In the genomic region with DNA sequence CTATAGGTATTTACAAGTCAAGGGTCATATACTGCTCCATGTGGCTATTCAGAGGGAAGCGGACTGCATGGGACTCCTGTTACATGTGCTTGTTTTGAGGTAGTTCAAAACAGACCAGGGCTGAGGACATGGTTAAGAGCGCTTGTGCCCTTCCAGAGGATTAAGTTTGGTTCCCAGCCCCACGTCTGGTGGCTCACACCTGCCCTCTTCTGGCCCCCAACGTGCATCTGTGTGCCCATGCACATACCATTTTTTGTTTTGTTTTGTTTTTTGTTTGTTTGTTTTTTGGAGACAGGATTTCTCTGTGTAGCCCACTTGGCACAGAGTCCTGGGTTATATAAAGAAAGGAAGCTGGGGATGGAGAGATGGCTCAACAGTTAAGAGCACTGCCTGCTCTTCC, we compare ENCODE assay signal across 24 mouse cellular contexts. TPM values are rescaled to one million over a fixed set of nuclear protein-coding genes. Genes with fewer than 3 reads are reported as not detected.
DNase-seq lines count a peak whose midpoint lies in the region; ATAC-seq and TF ChIP-seq lines count a peak whose summit lies in the region.
"Had no signal": no experiment of that assay in that cellular context is flagged by ENCODE, and none has a peak within 500 bp of the region (broad histone marks: within the 10 kb centered on the region; RNA-seq: fewer than 3 reads in every experiment).

No protein-coding gene starts in this region.

- H3K9ac ChIP-seq in liver, postnatal 0 days (replicated peaks) = no peak overlapping the region
- no peak overlapping the region for H3K9ac ChIP-seq in liver, embryonic 12.5 days
- H3K9ac ChIP-seq in MEL (ENCODE audit: control insufficient read depth, low read depth, low read length, poor library complexity, severe bottlenecking) = no peak overlapping the region
- H3K9ac ChIP-seq: embryonic facial prominence, embryonic 12.5 days; forebrain, embryonic 12.5 days; hindbrain, embryonic 12.5 days; limb, embryonic 15.5 days; midbrain, embryonic 15.5 days; neural tube, embryonic 12.5 days had no signal

- no peak overlapping the region for H3K4me2 ChIP-seq in liver, postnatal 0 days (ENCODE audit: low read depth, low read length)
- H3K4me2 ChIP-seq in liver, embryonic 12.5 days = no peak overlapping the region
- H3K4me2 ChIP-seq: embryonic facial prominence, embryonic 12.5 days; forebrain, embryonic 12.5 days; hindbrain, embryonic 12.5 days; limb, embryonic 15.5 days; midbrain, embryonic 15.5 days; neural tube, embryonic 12.5 days had no signal

- ATAC-seq in liver, postnatal 0 days = no peak
- ATAC-seq in liver, embryonic 12.5 days = no peak
- ATAC-seq: inflammation-experienced regulatory T-cells, adult 6 months; midbrain, embryonic 15.5 days had no signal

- no peak overlapping the region for H3K4me3 ChIP-seq in liver, postnatal 0 days (ENCODE audit: low read depth, low read length)
- no peak overlapping the region for H3K4me3 ChIP-seq in liver, embryonic 12.5 days
- H3K4me3 ChIP-seq in MEL (ENCODE audit: control insufficient read depth in 1 of 2, insufficient read depth in 1 of 2, low read depth in 2 of 2, low read length in 2 of 2) = no peak overlapping the region
- H3K4me3 ChIP-seq in midbrain, embryonic 10.5 days = no peak overlapping the region
- H3K4me3 ChIP-seq: embryonic facial prominence, embryonic 12.5 days; forebrain, embryonic 12.5 days; hindbrain, embryonic 12.5 days; limb, embryonic 15.5 days; midbrain, embryonic 15.5 days; neural tube, embryonic 12.5 days had no signal

- TF ChIP-seq CTCF in liver, postnatal 0 days (IDR thresholded peaks at IDR 0.05; ENCODE audit: low read depth) = peak; percentile 35; the same call in 1 of the 2 replicates
- TF ChIP-seq CTCF in MEL (IDR thresholded peaks at IDR 0.05 in 2 of 3, conservative IDR thresholded peaks at IDR 0.05 in 1 of 3; ENCODE audit: control insufficient read depth in 1 of 3, insufficient read depth in 1 of 3, low read depth in 2 of 3, low read length in 3 of 3, poor library complexity in 1 of 3, severe bottlenecking in 1 of 3) = peak in 2 of 3 experiments; percentile 17 to 32; a peak in 2 of 6 replicates

- no peak overlapping the region for H3K27ac ChIP-seq in liver, postnatal 0 days (ENCODE audit: low read depth)
- H3K27ac ChIP-seq in liver, embryonic 12.5 days = no peak overlapping the region
- H3K27ac ChIP-seq in MEL (ENCODE audit: control insufficient read depth, low read depth, low read length) = no peak overlapping the region
- no peak overlapping the region for H3K27ac ChIP-seq in midbrain, embryonic 10.5 days (replicated peaks)
- H3K27ac ChIP-seq: embryonic facial prominence, embryonic 12.5 days; forebrain, embryonic 12.5 days; hindbrain, embryonic 12.5 days; limb, embryonic 15.5 days; midbrain, embryonic 15.5 days; neural tube, embryonic 12.5 days had no signal

- H3K27me3 ChIP-seq in liver, postnatal 0 days (ENCODE audit: insufficient read depth, low read length) = no peaks in the 10 kb centered on the region
- no peaks in the 10 kb centered on the region for H3K27me3 ChIP-seq in liver, embryonic 12.5 days (replicated peaks)
- no peaks in the 10 kb centered on the region for H3K27me3 ChIP-seq in MEL (ENCODE audit: control insufficient read depth in 1 of 2, insufficient read depth in 2 of 2, low read length in 2 of 2)
- no peaks in the 10 kb centered on the region for H3K27me3 ChIP-seq in splenic B cell, adult 2 months (ENCODE audit: control insufficient read depth, insufficient read depth, low read length, poor library complexity, severe bottlenecking)
- H3K27me3 ChIP-seq in midbrain, embryonic 10.5 days (ENCODE audit: low read depth, poor library complexity, severe bottlenecking) = no peaks in the 10 kb centered on the region
- H3K27me3 ChIP-seq: embryonic facial prominence, embryonic 12.5 days; forebrain, embryonic 12.5 days; hindbrain, embryonic 12.5 days; limb, embryonic 15.5 days; midbrain, embryonic 15.5 days; neural tube, embryonic 12.5 days had no signal

- no peaks in the 10 kb centered on the region for H3K4me1 ChIP-seq in liver, postnatal 0 days (ENCODE audit: insufficient read depth)
- H3K4me1 ChIP-seq in liver, embryonic 12.5 days = no peaks in the 10 kb centered on the region
- H3K4me1 ChIP-seq in MEL (ENCODE audit: control insufficient read depth in 1 of 2, insufficient read depth in 2 of 2, low read length in 2 of 2) = no peaks in the 10 kb centered on the region
- peaks cover 6% of the 10 kb centered on the region for H3K4me1 ChIP-seq in midbrain, embryonic 10.5 days
- H3K4me1 ChIP-seq: embryonic facial prominence, embryonic 12.5 days; hindbrain, embryonic 12.5 days; limb, embryonic 15.5 days; midbrain, embryonic 15.5 days had no signal

- no peak for TF ChIP-seq POLR2A in MEL (IDR thresholded peaks at IDR 0.05; ENCODE audit: control insufficient read depth in 1 of 2, insufficient read depth in 1 of 2, low read depth in 1 of 2, low read length in 2 of 2, poor library complexity in 1 of 2)

- H3K79me2 ChIP-seq in MEL (ENCODE audit: control insufficient read depth, insufficient read depth, low read length, poor library complexity) = peaks cover 1% of the 10 kb centered on the region; the same call in 1 of the 2 replicates

- DNase-seq in liver, postnatal 0 days = no peak
- peak; percentile 44 for DNase-seq in thymus, postnatal 14 days
- no peak for DNase-seq in thymus, postnatal 36 days
- no peak for DNase-seq in MEL (ENCODE audit: low read depth, low spot score)
- peak; percentile 37 for DNase-seq in splenic B cell, adult 2 months (ENCODE audit: low read depth, low spot score)
- no peak for DNase-seq in midbrain, embryonic 10.5 days (ENCODE audit: low spot score)
- no peak for DNase-seq in right cerebral cortex, postnatal 4 days
- DNase-seq: adrenal gland, adult 2 months; cerebellum, adult 18-20 months; cerebellum, postnatal 14 days; kidney, adult 8-10 months; kidney, postnatal 10 days; left cerebral cortex, postnatal 4 days; lung, postnatal 10 days; retina, postnatal 1 day had no signal

- no peaks in the 10 kb centered on the region for H3K9me3 ChIP-seq in liver, postnatal 0 days (ENCODE audit: low read length)
- H3K9me3 ChIP-seq in liver, embryonic 12.5 days (replicated peaks) = no peaks in the 10 kb centered on the region
- no peaks in the 10 kb centered on the region for H3K9me3 ChIP-seq in MEL (replicated peaks; ENCODE audit: insufficient read depth, low read length)
- no peaks in the 10 kb centered on the region for H3K9me3 ChIP-seq in midbrain, embryonic 10.5 days (replicated peaks)
- H3K9me3 ChIP-seq: embryonic facial prominence, embryonic 12.5 days; forebrain, embryonic 12.5 days; G1E; hindbrain, embryonic 12.5 days; limb, embryonic 15.5 days; midbrain, embryonic 15.5 days; neural tube, embryonic 12.5 days had no signal

- 72% methylated on average over 4 of the region's 4 CpGs for WGBS in liver, postnatal 0 days (ENCODE audit: insufficient replicate concordance)
- WGBS in liver, embryonic 12.5 days (ENCODE audit: insufficient replicate concordance) = 64% methylated on average over 4 of the region's 4 CpGs
- WGBS in midbrain, embryonic 10.5 days = 76% methylated on average over 4 of the region's 4 CpGs

- no peak for TF ChIP-seq EP300 in liver, postnatal 0 days (IDR thresholded peaks at IDR 0.05; ENCODE audit: low read depth)
- TF ChIP-seq EP300 in MEL (IDR thresholded peaks at IDR 0.05; ENCODE audit: low read depth in 1 of 2, low read length in 2 of 2) = no peak

- no peak for TF ChIP-seq RAD21 in MEL (IDR thresholded peaks at IDR 0.05; ENCODE audit: low read depth, low read length)

- H3K36me3 ChIP-seq in liver, postnatal 0 days (replicated peaks; ENCODE audit: insufficient read depth, low read length) = peaks cover 80% of the 10 kb centered on the region
- peaks cover 99% of the 10 kb centered on the region for H3K36me3 ChIP-seq in liver, embryonic 12.5 days
- no peaks in the 10 kb centered on the region; a peak in 2 of 4 replicates for H3K36me3 ChIP-seq in MEL (ENCODE audit: control insufficient read depth in 1 of 2, insufficient read depth in 2 of 2, low read length in 2 of 2)
- H3K36me3 ChIP-seq in splenic B cell, adult 2 months (ENCODE audit: control insufficient read depth, insufficient read depth, low read length, poor library complexity, severe bottlenecking) = peaks cover 8% of the 10 kb centered on the region; the same call in 1 of the 2 replicates
- H3K36me3 ChIP-seq in midbrain, embryonic 10.5 days = peaks cover 35% of the 10 kb centered on the region

TF ChIP-seq in MEL, 35 proteins besides CTCF, POLR2A, EP300 and RAD21:
- TF ChIP-seq SMC3 (IDR thresholded peaks at IDR 0.05; ENCODE audit: low read depth, low read length) = 0 out of 2 replicates have a peak, but pooled peaks have one; percentile 3
- no peak for TF ChIP-seq UBTF (IDR thresholded peaks at IDR 0.05; ENCODE audit: borderline replicate concordance, insufficient read depth, low read depth, low read length)
- no peak for TF ChIP-seq MAFK (IDR thresholded peaks at IDR 0.05; ENCODE audit: borderline replicate concordance, low read depth, low read length)
- TF ChIP-seq JUND (IDR thresholded peaks at IDR 0.05; ENCODE audit: low read depth, low read length) = no peak
- no peak for TF ChIP-seq KAT2A (conservative IDR thresholded peaks at IDR 0.05; ENCODE audit: low read depth, low read length)

RNA-seq across cellular contexts. Expression of gene Rps6ka1, which starts 30.1 kb away (rescaled TPM):
- 31.6 and 36.9 TPM in 2 replicates for polyA plus RNA-seq in liver, postnatal 0 days (2015; fragmentation: Nextera tagmentation; extraction: Ambion mirVana)
- polyA plus RNA-seq in liver, embryonic 12.5 days (2016; fragmentation: Nextera tagmentation; extraction: Ambion mirVana) = 60.9 and 63.1 TPM in 2 replicates
- total RNA-seq in MEL (2012; rRNA removed) = 45.3 and 45.7 TPM in 2 replicates
- polyA plus RNA-seq in MEL (2012; ENCODE audit: insufficient read depth in 1 of 2, insufficient read length in 2 of 2, low read depth in 1 of 2, low replicate concordance in 2 of 2, missing spikeins in 1 of 2) = 10 to 100 TPM in 1 of 2 experiments, not detected in 1; 68.9 TPM
- 32.4 and 34.5 TPM in 2 replicates for polyA plus RNA-seq in midbrain, embryonic 10.5 days (2016; fragmentation: Nextera tagmentation; extraction: Ambion mirVana)

Comparison
In these comparisons a context has a peak if more than half of its experiments do, and no peak if none do; other contexts are left out.
1. DNase-seq: peak in thymus, postnatal 14 days (single experiment) and splenic B cell, adult 2 months (single experiment); none in liver, postnatal 0 days (single experiment), thymus, postnatal 36 days (0 of 2), MEL (single experiment), midbrain, embryonic 10.5 days (single experiment) and right cerebral cortex, postnatal 4 days (single experiment).